Mouse (Mus musculus): ENCODE data around the gene Art5. TPM values are rescaled to one million over a fixed set of nuclear protein-coding genes. Genes with fewer than 3 reads are reported as not detected.

Art5 gene
- polyA plus RNA-seq (2011; ENCODE audit: insufficient read length, low read depth, missing spikeins): 0.72 TPM in 1 of 2 replicates, not detected in the other

DNA sequence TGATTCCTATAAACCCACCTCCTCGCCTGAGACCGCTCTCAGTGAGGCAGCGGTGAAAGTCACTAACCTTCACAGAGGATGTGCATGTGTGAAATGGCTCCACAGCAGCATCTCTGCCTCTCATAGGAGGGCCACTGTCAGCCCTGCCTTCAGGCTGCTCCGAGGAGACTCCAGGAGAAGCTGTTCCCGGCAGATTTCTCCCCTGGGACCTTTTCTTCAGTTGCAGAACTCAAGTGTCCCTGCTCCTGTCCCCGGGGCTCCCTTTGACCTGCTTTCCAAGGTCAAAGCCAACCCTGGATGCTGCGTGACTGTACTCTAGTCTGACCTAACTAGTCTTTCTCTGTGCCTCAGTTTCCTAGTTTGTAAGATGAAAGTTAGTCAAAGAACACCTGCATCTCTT, at the start of gene Art5:
Gene Art5, minus strand, starts transcription at position 319 of the 400 bp plus-strand sequence.
- H3K4me3 ChIP-seq (ENCODE audit: insufficient read depth, low read length): no peak within 1 kb of the TSS

DNA sequence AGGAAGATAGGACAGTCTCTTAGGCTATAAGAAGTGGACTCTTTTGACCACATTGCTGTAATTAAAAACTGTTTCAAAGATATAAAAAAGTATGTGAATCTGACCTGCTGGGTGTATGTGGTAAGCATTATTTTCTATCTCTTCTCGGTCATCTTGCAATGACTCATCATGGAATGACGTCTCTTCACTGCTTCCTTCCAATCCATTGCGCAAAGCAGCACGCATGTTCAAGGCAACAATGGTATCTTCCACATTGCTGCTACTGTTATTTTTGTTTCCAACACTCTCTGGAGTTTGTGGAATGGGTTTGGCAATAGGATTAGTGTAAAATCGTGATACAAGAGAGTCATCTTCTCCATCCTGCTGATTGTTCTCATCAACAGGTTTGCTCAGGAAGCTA, 44.4 kb upstream of the Art5 start:
- TF ChIP-seq CTCF (IDR thresholded peaks at IDR 0.05; ENCODE audit: borderline replicate concordance, insufficient read depth, low read length): no peak
- Histone ChIP-seq H3K4me3 (ENCODE audit: insufficient read depth, low read length) (no peak overlapping the region), H3K4me1 (ENCODE audit: control insufficient read depth, insufficient read depth, low read length) (no peaks in the 10 kb centered on the region), H3K27ac (ENCODE audit: insufficient read depth, low read length) (no peak overlapping the region)

More for the DNA sequence above, at the start of gene Art5:
- TF ChIP-seq CTCF (IDR thresholded peaks at IDR 0.05; ENCODE audit: borderline replicate concordance, insufficient read depth, low read length) (no peak), POLR2A (IDR thresholded peaks at IDR 0.05; ENCODE audit: low read depth, low read length) (no peak)
- H3K4me1 ChIP-seq (ENCODE audit: control insufficient read depth, insufficient read depth, low read length): no peaks in the 10 kb centered on the region
- H3K27ac ChIP-seq (ENCODE audit: insufficient read depth, low read length): no peak within 1 kb of the TSS

DNA sequence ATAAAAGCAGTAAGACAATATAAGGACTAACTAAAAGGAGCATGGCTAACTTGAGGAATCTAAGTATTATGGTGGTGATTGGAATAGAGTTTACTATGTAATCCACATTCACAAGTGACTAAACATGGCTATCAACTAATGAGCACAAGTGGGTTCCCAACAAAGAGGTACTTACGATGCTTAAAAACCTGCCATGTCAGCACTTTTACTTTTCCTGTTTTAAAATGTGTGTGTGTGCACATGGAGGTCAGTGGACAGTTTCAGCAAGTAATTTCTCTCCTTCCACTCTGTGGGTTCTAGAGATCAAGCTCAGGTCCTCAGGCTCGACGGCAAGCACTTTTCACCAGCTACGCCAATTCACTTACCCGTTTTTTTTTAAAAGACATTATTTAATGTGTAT, 28.6 kb upstream of the Art5 start:
- Histone ChIP-seq H3K4me1 (ENCODE audit: control insufficient read depth, insufficient read depth, low read length) (no peaks in the 10 kb centered on the region), H3K4me3 (ENCODE audit: insufficient read depth, low read length) (no peak overlapping the region), H3K27ac (ENCODE audit: insufficient read depth, low read length) (no peak overlapping the region)
- no peak for TF ChIP-seq CTCF (IDR thresholded peaks at IDR 0.05; ENCODE audit: borderline replicate concordance, insufficient read depth, low read length)
- TF ChIP-seq POLR2A (IDR thresholded peaks at IDR 0.05; ENCODE audit: low read depth, low read length): no peak

DNA sequence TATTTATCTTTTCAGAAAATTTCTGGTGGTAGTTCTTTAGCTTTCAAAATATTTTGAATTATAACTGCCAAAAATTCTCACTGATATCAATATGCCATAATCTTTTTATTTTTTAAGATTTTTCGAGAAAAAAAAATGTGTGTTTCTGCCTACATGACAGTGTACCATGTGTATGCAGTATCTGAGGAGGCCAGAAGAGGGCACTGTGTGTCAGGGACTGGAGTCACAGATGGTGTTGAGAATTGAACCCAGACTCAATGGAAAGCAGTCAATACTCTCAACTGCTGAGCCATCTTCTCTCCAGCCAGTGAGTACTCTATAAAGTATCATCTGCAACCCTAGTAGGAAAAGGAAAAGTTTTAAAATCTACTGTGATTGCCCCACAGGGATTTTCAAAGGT, 28.2 kb upstream of the Art5 start:
- Histone ChIP-seq H3K27ac (ENCODE audit: insufficient read depth, low read length) (no peak overlapping the region), H3K4me3 (ENCODE audit: insufficient read depth, low read length) (no peak overlapping the region), H3K4me1 (ENCODE audit: control insufficient read depth, insufficient read depth, low read length) (no peaks in the 10 kb centered on the region)
- peak; percentile 44; the same call in 1 of the 2 replicates for TF ChIP-seq CTCF (IDR thresholded peaks at IDR 0.05; ENCODE audit: borderline replicate concordance, insufficient read depth, low read length)
- no peak for TF ChIP-seq POLR2A (IDR thresholded peaks at IDR 0.05; ENCODE audit: low read depth, low read length)

DNA sequence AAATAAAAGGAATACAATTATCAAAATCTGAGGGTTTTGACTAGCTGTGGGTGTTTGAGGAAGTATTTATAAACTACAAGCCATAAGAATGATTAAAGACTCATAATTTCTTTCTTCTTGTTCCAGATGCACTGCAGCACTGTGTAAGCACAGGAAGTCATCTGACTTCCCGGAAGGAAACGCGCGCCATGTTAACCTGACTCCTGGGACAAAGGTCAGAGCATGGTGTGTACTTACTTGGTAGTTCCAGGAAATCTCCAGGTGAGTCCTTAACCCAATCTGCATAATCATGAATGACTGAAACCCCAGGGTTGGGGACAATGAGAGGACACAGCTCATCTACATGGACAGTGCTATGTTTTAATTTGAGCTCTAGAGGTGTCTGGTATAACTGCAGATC, 23.1 kb upstream of the Art5 start:
- H3K4me1 ChIP-seq (ENCODE audit: control insufficient read depth, insufficient read depth, low read length): no peaks in the 10 kb centered on the region
- TF ChIP-seq POLR2A (IDR thresholded peaks at IDR 0.05; ENCODE audit: low read depth, low read length) (no peak), CTCF (IDR thresholded peaks at IDR 0.05; ENCODE audit: borderline replicate concordance, insufficient read depth, low read length) (no peak)
- no peak overlapping the region for H3K27ac ChIP-seq (ENCODE audit: insufficient read depth, low read length)
- no peak overlapping the region for H3K4me3 ChIP-seq (ENCODE audit: insufficient read depth, low read length)

DNA sequence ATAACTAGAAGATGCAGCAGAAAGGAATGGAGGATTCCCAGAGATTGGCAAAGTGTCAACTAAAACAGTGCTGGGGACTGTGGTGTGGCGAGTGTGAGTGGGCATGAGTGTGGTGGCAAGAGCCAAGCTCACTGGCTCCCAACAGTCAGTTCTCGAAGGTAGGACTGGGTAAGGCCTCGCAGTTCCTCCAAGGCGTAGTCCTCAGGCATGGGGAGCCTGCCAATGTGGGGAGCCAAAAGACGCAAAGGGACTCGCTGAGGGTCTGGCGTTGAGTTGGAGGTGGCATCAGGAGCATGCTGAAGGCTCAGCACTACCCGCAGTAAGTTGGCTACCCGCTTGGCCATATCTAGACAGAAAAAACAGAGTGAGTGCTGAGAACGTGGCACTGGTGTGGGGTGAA, 11.0 kb upstream of the Art5 start:
- no peak overlapping the region for H3K4me3 ChIP-seq (ENCODE audit: insufficient read depth, low read length)
- H3K27ac ChIP-seq (ENCODE audit: insufficient read depth, low read length): no peak overlapping the region
- H3K4me1 ChIP-seq (ENCODE audit: control insufficient read depth, insufficient read depth, low read length): no peaks in the 10 kb centered on the region
- no peak for TF ChIP-seq CTCF (IDR thresholded peaks at IDR 0.05; ENCODE audit: borderline replicate concordance, insufficient read depth, low read length)
- TF ChIP-seq POLR2A (IDR thresholded peaks at IDR 0.05; ENCODE audit: low read depth, low read length): no peak

DNA sequence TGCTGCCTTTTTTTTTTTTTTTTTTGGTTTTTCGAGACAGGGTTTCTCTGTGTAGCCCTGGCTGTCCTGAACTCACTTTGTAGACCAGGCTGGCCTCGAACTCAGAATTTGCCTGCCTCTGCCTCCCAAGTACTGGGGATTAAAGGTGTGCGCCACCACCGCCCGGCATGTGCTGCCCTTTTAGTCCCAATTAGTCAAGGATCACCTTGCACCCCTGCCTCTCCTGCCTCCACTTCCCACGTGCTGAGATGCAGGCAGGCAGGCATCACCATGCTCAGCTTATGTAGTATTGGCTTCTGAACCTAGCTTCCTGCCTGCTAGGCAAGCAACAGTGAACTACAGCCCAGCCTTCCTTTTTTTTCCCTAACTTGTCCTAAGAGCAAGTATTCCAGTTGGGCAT, 8.1 kb upstream of the Art5 start:
- TF ChIP-seq CTCF (IDR thresholded peaks at IDR 0.05; ENCODE audit: borderline replicate concordance, insufficient read depth, low read length) (no peak), POLR2A (IDR thresholded peaks at IDR 0.05; ENCODE audit: low read depth, low read length) (no peak)
- H3K4me1 ChIP-seq (ENCODE audit: control insufficient read depth, insufficient read depth, low read length): no peaks in the 10 kb centered on the region
- H3K27ac ChIP-seq (ENCODE audit: insufficient read depth, low read length): no peak overlapping the region
- H3K4me3 ChIP-seq (ENCODE audit: insufficient read depth, low read length): no peak overlapping the region

DNA sequence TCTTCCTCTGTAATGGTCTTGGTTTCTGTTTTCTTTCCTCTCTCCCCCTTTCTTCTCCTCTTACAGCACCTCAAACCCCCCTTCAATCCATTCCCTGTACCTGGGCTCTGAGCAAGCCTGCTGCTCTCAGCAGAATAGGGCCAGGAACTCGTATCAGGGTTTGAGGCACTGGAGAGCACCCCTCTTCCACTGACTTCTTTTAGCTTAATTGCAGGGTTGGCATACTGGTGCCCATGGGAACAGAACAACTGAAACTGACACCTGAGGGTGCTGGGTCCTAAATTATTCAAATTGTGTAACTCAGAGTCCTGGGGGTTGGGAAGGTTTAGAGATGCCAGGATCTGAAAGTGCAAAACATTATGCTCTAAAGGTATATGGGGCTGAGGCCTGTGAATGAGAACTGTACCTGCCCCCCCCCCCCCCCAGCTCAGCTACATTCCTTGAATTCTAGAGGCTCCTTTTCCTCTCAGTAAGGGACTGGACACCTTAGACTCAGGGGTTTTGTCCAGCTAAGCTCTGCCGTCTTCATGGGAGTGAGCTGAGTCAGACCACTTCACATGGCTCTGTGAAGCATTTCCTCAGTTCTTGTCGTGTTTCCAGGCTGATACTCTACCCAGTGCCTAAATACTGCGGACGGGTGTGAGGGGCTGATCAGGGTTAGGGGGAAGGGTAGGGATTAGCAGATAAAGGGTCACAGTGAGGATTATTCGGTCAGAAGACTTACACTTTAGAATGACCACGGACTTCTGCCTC, 7.5 kb upstream of the Art5 start, which contains the start of gene Chrna10:
Gene Chrna10, minus strand, starts transcription at position 250 of the 753 bp plus-strand sequence.
- no peak within 1 kb of the TSS for H3K4me3 ChIP-seq (ENCODE audit: insufficient read depth, low read length)
- H3K4me1 ChIP-seq (ENCODE audit: control insufficient read depth, insufficient read depth, low read length): no peaks in the 10 kb centered on the region
- TF ChIP-seq CTCF (IDR thresholded peaks at IDR 0.05; ENCODE audit: borderline replicate concordance, insufficient read depth, low read length) (no peak), POLR2A (IDR thresholded peaks at IDR 0.05; ENCODE audit: low read depth, low read length) (no peak)
- no peak within 1 kb of the TSS for H3K27ac ChIP-seq (ENCODE audit: insufficient read depth, low read length)

DNA sequence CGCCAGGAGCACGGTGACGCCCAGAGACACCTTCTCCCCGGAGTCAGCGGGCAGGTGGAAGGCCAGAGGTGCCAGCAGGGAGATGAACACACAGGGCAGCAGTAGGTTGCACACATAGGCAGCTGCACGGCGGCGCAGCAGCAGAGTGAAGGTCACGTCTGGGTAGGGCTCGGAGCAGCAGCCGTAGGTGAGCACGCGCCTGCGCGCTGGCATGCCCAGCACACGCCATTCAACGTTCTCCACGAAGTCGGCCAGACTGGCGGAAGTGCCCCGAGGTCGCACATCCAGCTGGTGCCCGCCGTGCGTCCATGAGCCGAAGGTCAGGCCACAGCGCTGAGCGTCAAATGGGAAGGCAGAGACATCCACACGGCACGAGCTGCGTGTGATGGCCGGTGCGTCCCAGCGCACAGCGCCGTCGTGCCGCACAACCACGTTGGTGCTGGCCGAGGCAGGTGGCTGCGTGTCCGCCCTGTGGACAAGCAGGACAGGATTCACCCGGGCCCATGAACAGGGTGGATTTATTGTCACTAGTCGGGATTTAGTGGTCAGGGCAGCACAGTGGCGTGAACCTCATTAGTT, 4.0 kb upstream of the Art5 start:
- Histone ChIP-seq H3K4me1 (ENCODE audit: control insufficient read depth, insufficient read depth, low read length) (no peaks in the 10 kb centered on the region), H3K4me3 (ENCODE audit: insufficient read depth, low read length) (no peak overlapping the region), H3K27ac (ENCODE audit: insufficient read depth, low read length) (no peak overlapping the region)
- no peak for TF ChIP-seq POLR2A (IDR thresholded peaks at IDR 0.05; ENCODE audit: low read depth, low read length)
- TF ChIP-seq CTCF (IDR thresholded peaks at IDR 0.05; ENCODE audit: borderline replicate concordance, insufficient read depth, low read length): no peak

DNA sequence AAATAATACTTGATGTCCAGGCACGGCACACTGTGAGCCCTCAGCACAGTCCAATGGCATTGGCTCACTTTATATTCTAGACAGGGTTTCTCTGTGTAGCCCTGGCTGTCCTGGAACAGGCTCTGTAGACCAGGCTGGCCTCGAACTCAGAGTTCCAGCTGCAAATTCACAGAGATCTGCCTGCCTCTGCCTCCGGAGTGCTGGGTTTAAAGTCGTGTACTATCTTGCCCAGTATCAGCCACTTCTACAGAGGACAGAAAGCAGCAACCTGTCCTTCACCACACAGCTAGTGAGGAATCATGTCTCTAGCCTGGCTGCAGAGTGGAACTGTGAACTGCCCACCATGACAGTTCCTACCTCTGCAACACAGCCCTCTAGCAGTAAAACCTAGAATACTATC, 457 bp upstream of the Art5 start:
- no peaks in the 10 kb centered on the region for H3K4me1 ChIP-seq (ENCODE audit: control insufficient read depth, insufficient read depth, low read length)
- TF ChIP-seq CTCF (IDR thresholded peaks at IDR 0.05; ENCODE audit: borderline replicate concordance, insufficient read depth, low read length) (no peak), POLR2A (IDR thresholded peaks at IDR 0.05; ENCODE audit: low read depth, low read length) (no peak)
- H3K4me3 ChIP-seq (ENCODE audit: insufficient read depth, low read length): no peak overlapping the region
- no peak overlapping the region for H3K27ac ChIP-seq (ENCODE audit: insufficient read depth, low read length)
